Mouse (Mus musculus): Measurements from ENCODE around the gene P4ha2. TPM values are rescaled to one million over a fixed set of nuclear protein-coding genes. Genes with fewer than 3 reads are reported as not detected.

P4ha2 gene
- polyA plus RNA-seq, 1 experiment from 2014 or later = 22.7 TPM

GRCm38 (mm10) chr11:54114746-54115145, 14.9 kb downstream of the P4ha2 start:
- Histone ChIP-seq H3K4me1 (replicated peaks) (peaks cover 37% of the 10 kb centered on the region), H3K9me3 (no peaks in the 10 kb centered on the region), H3K27ac (no peak overlapping the region), H3K27me3 (ENCODE audit: insufficient read depth, poor library complexity, severe bottlenecking) (no peaks in the 10 kb centered on the region), H3K4me3 (no peak overlapping the region), H3K36me3 (0 out of 2 replicates have a peak, but pooled peaks cover 7% of the 10 kb centered on the region)
- no peak for DNase-seq (ENCODE audit: low spot score)
- WGBS = 94% methylated on average over 3 of the region's 3 CpGs

- H3K4me3 ChIP-seq = no peak overlapping the region
- no peaks in the 10 kb centered on the region for H3K27me3 ChIP-seq (ENCODE audit: insufficient read depth, poor library complexity, severe bottlenecking)
- H3K4me1 ChIP-seq (replicated peaks) = peaks cover 37% of the 10 kb centered on the region
- 0 out of 2 replicates have a peak, but pooled peaks cover 11% of the 10 kb centered on the region for H3K36me3 ChIP-seq
- WGBS = 87% methylated on average over 8 of the region's 8 CpGs
- H3K27ac ChIP-seq = no peak overlapping the region
- DNase-seq (ENCODE audit: low spot score) = no peak
- no peaks in the 10 kb centered on the region for H3K9me3 ChIP-seq
Observed at GRCm38 (mm10) chr11:54115301-54115700, 15.4 kb downstream of the P4ha2 start.

- WGBS = 46% methylated on average over 3 of the region's 3 CpGs
- Histone ChIP-seq H3K27me3 (ENCODE audit: insufficient read depth, poor library complexity, severe bottlenecking) (no peaks in the 10 kb centered on the region), H3K9me3 (no peaks in the 10 kb centered on the region), H3K36me3 (0 out of 2 replicates have a peak, but pooled peaks cover 14% of the 10 kb centered on the region), H3K4me1 (replicated peaks) (peaks cover 37% of the 10 kb centered on the region), H3K27ac (no peak overlapping the region), H3K4me3 (no peak overlapping the region)
- DNase-seq (ENCODE audit: low spot score) = no peak
Observed at GRCm38 (mm10) chr11:54115911-54116310, 16.0 kb downstream of the P4ha2 start.

GRCm38 (mm10) chr11:54116406-54116805, 16.5 kb downstream of the P4ha2 start:
- no peaks in the 10 kb centered on the region for H3K9me3 ChIP-seq
- peaks cover 37% of the 10 kb centered on the region for H3K4me1 ChIP-seq (replicated peaks)
- no peak for DNase-seq (ENCODE audit: low spot score)
- no peak overlapping the region for H3K27ac ChIP-seq
- H3K4me3 ChIP-seq = no peak overlapping the region
- H3K27me3 ChIP-seq (ENCODE audit: insufficient read depth, poor library complexity, severe bottlenecking) = no peaks in the 10 kb centered on the region
- WGBS = 89% methylated on average over 4 of the region's 4 CpGs
- 0 out of 2 replicates have a peak, but pooled peaks cover 14% of the 10 kb centered on the region for H3K36me3 ChIP-seq

- no peaks in the 10 kb centered on the region for H3K9me3 ChIP-seq
- H3K27me3 ChIP-seq (ENCODE audit: insufficient read depth, poor library complexity, severe bottlenecking) = no peaks in the 10 kb centered on the region
- H3K4me1 ChIP-seq (replicated peaks) = peaks cover 33% of the 10 kb centered on the region
- DNase-seq (ENCODE audit: low spot score) = no peak
- no peak overlapping the region for H3K27ac ChIP-seq
- H3K4me3 ChIP-seq = no peak overlapping the region
- 87% methylated on average over 10 of the region's 10 CpGs for WGBS
- H3K36me3 ChIP-seq = 0 out of 2 replicates have a peak, but pooled peaks cover 14% of the 10 kb centered on the region
Observed at GRCm38 (mm10) chr11:54117096-54117495, 17.2 kb downstream of the P4ha2 start.

- Histone ChIP-seq H3K4me1 (replicated peaks) (peaks cover 13% of the 10 kb centered on the region; the same call in 1 of the 2 replicates), H3K36me3 (0 out of 2 replicates have a peak, but pooled peaks cover 14% of the 10 kb centered on the region), H3K27me3 (ENCODE audit: insufficient read depth, poor library complexity, severe bottlenecking) (no peaks in the 10 kb centered on the region), H3K4me3 (no peak overlapping the region), H3K9me3 (no peaks in the 10 kb centered on the region), H3K27ac (no peak overlapping the region)
- WGBS = 90% methylated on average over 12 of the region's 12 CpGs
- no peak for DNase-seq (ENCODE audit: low spot score)
Observed at GRCm38 (mm10) chr11:54119126-54119525, 19.2 kb downstream of the P4ha2 start.

GRCm38 (mm10) chr11:54119740-54120360, 20.0 kb downstream of the P4ha2 start:
- no peak overlapping the region for H3K27ac ChIP-seq
- 0 out of 2 replicates have a peak, but pooled peaks cover 14% of the 10 kb centered on the region for H3K36me3 ChIP-seq
- DNase-seq (ENCODE audit: low spot score) = no peak
- no peaks in the 10 kb centered on the region for H3K9me3 ChIP-seq
- no peaks in the 10 kb centered on the region for H3K27me3 ChIP-seq (ENCODE audit: insufficient read depth, poor library complexity, severe bottlenecking)
- 91% methylated on average over 13 of the region's 13 CpGs for WGBS
- 0 out of 2 replicates have a peak, but pooled peaks cover 9% of the 10 kb centered on the region for H3K4me1 ChIP-seq (replicated peaks)
- H3K4me3 ChIP-seq = no peak overlapping the region

- H3K4me3 ChIP-seq = no peak overlapping the region
- 0 out of 2 replicates have a peak, but pooled peaks cover 14% of the 10 kb centered on the region for H3K36me3 ChIP-seq
- no peak for DNase-seq (ENCODE audit: low spot score)
- H3K27me3 ChIP-seq (ENCODE audit: insufficient read depth, poor library complexity, severe bottlenecking) = no peaks in the 10 kb centered on the region
- H3K27ac ChIP-seq = no peak overlapping the region
- 80% methylated on average over 14 of the region's 14 CpGs for WGBS
- H3K4me1 ChIP-seq (replicated peaks) = peaks cover 8% of the 10 kb centered on the region
- H3K9me3 ChIP-seq = no peaks in the 10 kb centered on the region
Observed at GRCm38 (mm10) chr11:54122416-54123264, 22.7 kb downstream of the P4ha2 start.

- no peak for DNase-seq (ENCODE audit: low spot score)
- no peaks in the 10 kb centered on the region for H3K27me3 ChIP-seq (ENCODE audit: insufficient read depth, poor library complexity, severe bottlenecking)
- 90% methylated on average over 18 of the region's 18 CpGs for WGBS
- H3K36me3 ChIP-seq = no peaks in the 10 kb centered on the region
- H3K4me3 ChIP-seq = no peak overlapping the region
- H3K4me1 ChIP-seq (replicated peaks) = peaks cover 8% of the 10 kb centered on the region
- H3K9me3 ChIP-seq = no peaks in the 10 kb centered on the region
- no peak overlapping the region for H3K27ac ChIP-seq
Observed at GRCm38 (mm10) chr11:54125982-54126648, 26.2 kb downstream of the P4ha2 start.

- 60% methylated on average over 15 of the region's 15 CpGs for WGBS
- H3K36me3 ChIP-seq = no peaks in the 10 kb centered on the region
- no peaks in the 10 kb centered on the region for H3K27me3 ChIP-seq (ENCODE audit: insufficient read depth, poor library complexity, severe bottlenecking)
- H3K4me1 ChIP-seq (replicated peaks) = peaks cover 8% of the 10 kb centered on the region
- DNase-seq (ENCODE audit: low spot score) = no peak
- peak overlapping the region; percentile 56 for H3K27ac ChIP-seq
- no peaks in the 10 kb centered on the region for H3K9me3 ChIP-seq
- H3K4me3 ChIP-seq = no peak overlapping the region
Observed at GRCm38 (mm10) chr11:54126654-54127374, 26.9 kb downstream of the P4ha2 start.

- H3K27me3 ChIP-seq (ENCODE audit: insufficient read depth, poor library complexity, severe bottlenecking) = no peaks in the 10 kb centered on the region
- H3K4me1 ChIP-seq (replicated peaks) = peaks cover 8% of the 10 kb centered on the region
- DNase-seq (ENCODE audit: low spot score) = no peak
- no peak overlapping the region for H3K27ac ChIP-seq
- H3K36me3 ChIP-seq = no peaks in the 10 kb centered on the region
- WGBS = 84% methylated on average over 2 of the region's 2 CpGs
- H3K4me3 ChIP-seq = no peak overlapping the region
- no peaks in the 10 kb centered on the region for H3K9me3 ChIP-seq
Observed at GRCm38 (mm10) chr11:54127397-54127796, 27.5 kb downstream of the P4ha2 start.

- 93% methylated on average over 8 of the region's 8 CpGs for WGBS
- DNase-seq (ENCODE audit: low spot score) = no peak
Observed at GRCm38 (mm10) chr11:54129955-54130354, 30.1 kb downstream of the P4ha2 start.

More at GRCm38 (mm10) chr11:54129955-54130354, 30.1 kb downstream of the P4ha2 start:
- H3K4me1 ChIP-seq (replicated peaks) = peaks cover 8% of the 10 kb centered on the region
- no peaks in the 10 kb centered on the region for H3K9me3 ChIP-seq
- no peak overlapping the region for H3K27ac ChIP-seq
- H3K36me3 ChIP-seq = no peaks in the 10 kb centered on the region
- H3K27me3 ChIP-seq (ENCODE audit: insufficient read depth, poor library complexity, severe bottlenecking) = no peaks in the 10 kb centered on the region
- H3K4me3 ChIP-seq = no peak overlapping the region
